Mouse (Mus musculus): ENCODE data around the gene Phf19. TPM values are rescaled to one million over a fixed set of nuclear protein-coding genes. Genes with fewer than 3 reads are reported as not detected.

Phf19 gene
- polyA plus RNA-seq, 1 experiment, result 3.7 TPM

DNA sequence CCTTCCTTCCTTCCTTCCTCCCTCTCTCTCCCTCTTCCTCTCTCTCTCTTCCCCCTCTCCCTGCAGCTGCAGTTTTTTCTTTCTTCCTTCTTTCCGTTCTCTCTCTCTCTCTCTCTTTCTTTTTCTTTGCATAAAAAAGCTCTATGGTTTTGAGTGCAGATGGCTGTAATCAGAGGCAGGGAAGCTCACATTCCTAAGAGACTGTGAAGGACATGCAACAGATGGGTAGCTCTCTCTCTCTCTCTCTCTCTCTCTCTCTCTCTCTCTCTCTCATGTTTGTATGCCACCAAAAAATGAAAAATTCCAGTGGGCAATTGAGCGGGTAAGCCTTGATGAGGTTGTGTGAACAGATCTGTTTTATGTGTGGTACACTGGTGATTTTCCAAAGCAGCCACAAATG, 29.6 kb downstream of the Phf19 start:
- H3K4me3 ChIP-seq (ENCODE audit: extremely low read depth, insufficient read depth, insufficient read length), result no peak overlapping the region
- WGBS, result 77% methylated on average over 2 of the region's 2 CpGs
- H3K4me1 ChIP-seq (ENCODE audit: control insufficient read depth, insufficient read depth, insufficient read length), result no peaks in the 10 kb centered on the region
- DNase-seq (ENCODE audit: low read depth in 1 of 2, low spot score in 2 of 2), result no peak
- TF ChIP-seq POLR2A (IDR thresholded peaks at IDR 0.05; ENCODE audit: low read depth, low read length) (no peak), CTCF (IDR thresholded peaks at IDR 0.05; ENCODE audit: extremely low read depth, insufficient read depth, insufficient read length, insufficient replicate concordance) (no peak)
- no peak overlapping the region for H3K27ac ChIP-seq (ENCODE audit: insufficient read depth, low read length)
- H3K36me3 ChIP-seq (ENCODE audit: control insufficient read depth, insufficient read depth, low read length), result no peaks in the 10 kb centered on the region
- H3K27me3 ChIP-seq (ENCODE audit: control insufficient read depth, insufficient read depth, low read length), result no peaks in the 10 kb centered on the region

DNA sequence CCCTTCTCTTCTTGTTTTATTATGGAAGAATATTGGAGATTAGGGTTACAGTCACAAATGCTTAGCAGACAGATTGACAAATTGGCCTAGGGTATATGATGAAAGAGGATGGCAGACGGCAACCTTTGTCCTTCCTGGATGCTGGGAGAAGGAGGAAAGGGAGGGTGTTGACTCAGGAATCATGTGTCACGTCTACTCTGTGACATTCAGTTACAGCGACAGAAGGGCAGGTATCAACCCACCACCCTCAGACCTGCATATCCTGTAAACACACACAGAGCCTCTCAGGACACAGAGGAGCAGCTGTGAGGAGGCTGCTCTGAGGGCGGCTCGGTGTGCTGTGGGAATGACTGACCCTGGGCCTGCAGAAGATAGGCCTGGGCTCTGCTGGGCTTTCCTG, 30.6 kb downstream of the Phf19 start:
- H3K27me3 ChIP-seq (ENCODE audit: control insufficient read depth, insufficient read depth, low read length), result no peaks in the 10 kb centered on the region
- no peak for TF ChIP-seq POLR2A (IDR thresholded peaks at IDR 0.05; ENCODE audit: low read depth, low read length)
- TF ChIP-seq CTCF (IDR thresholded peaks at IDR 0.05; ENCODE audit: extremely low read depth, insufficient read depth, insufficient read length, insufficient replicate concordance), result no peak
- no peak overlapping the region for H3K27ac ChIP-seq (ENCODE audit: insufficient read depth, low read length)
- H3K4me1 ChIP-seq (ENCODE audit: control insufficient read depth, insufficient read depth, insufficient read length), result no peaks in the 10 kb centered on the region
- H3K36me3 ChIP-seq (ENCODE audit: control insufficient read depth, insufficient read depth, low read length), result no peaks in the 10 kb centered on the region
- no peak overlapping the region for H3K4me3 ChIP-seq (ENCODE audit: extremely low read depth, insufficient read depth, insufficient read length)
- DNase-seq (ENCODE audit: low read depth in 1 of 2, low spot score in 2 of 2), result no peak
- WGBS, result 81% methylated on average over 5 of the region's 5 CpGs

DNA sequence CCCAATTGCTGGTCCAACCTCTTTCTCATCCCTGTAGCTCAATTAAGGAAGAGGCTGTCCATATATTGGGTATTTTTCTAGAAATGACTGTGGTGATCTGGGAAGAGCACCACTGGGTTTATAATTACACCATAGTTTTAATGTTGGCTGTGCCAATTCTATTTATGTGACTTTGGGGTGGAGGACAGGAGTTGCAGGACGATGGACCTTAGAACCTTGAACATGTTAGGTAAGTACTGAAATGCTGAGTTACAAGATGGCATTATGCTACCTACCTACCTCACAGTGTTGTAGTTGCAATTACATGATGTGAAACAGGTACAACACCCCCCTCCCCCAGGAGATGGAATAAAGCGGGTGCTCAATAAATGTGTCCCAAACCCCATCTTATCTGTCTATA, 31.1 kb downstream of the Phf19 start:
- no peak for TF ChIP-seq CTCF (IDR thresholded peaks at IDR 0.05; ENCODE audit: extremely low read depth, insufficient read depth, insufficient read length, insufficient replicate concordance)
- TF ChIP-seq POLR2A (IDR thresholded peaks at IDR 0.05; ENCODE audit: low read depth, low read length), result no peak
- no peaks in the 10 kb centered on the region for H3K4me1 ChIP-seq (ENCODE audit: control insufficient read depth, insufficient read depth, insufficient read length)
- H3K27me3 ChIP-seq (ENCODE audit: control insufficient read depth, insufficient read depth, low read length), result no peaks in the 10 kb centered on the region
- no peak overlapping the region for H3K4me3 ChIP-seq (ENCODE audit: extremely low read depth, insufficient read depth, insufficient read length)
- WGBS, result 90% methylated on average over 2 of the region's 2 CpGs
- H3K27ac ChIP-seq (ENCODE audit: insufficient read depth, low read length), result no peak overlapping the region
- no peaks in the 10 kb centered on the region for H3K36me3 ChIP-seq (ENCODE audit: control insufficient read depth, insufficient read depth, low read length)
- DNase-seq (ENCODE audit: low read depth in 1 of 2, low spot score in 2 of 2), result no peak

DNA sequence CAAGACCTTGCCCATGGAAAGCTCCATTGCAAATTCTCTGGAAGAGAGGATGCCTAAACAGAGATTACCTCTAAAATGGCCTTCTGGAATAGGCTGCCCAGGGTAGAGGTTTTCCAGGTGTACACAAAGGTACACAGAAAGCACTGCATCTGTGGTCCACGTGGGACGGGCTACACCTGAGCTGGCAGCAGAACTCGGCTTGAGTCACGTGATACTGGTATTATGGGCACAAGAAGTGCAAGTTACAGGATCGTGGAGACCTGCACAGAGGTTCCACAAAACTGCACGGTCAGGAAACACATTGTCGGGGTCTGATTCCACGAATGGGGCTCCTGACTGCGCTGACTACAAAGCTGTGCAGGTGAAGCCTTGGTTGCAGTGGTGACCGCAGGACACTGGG, 33.8 kb downstream of the Phf19 start:
- Histone ChIP-seq H3K4me3 (ENCODE audit: extremely low read depth, insufficient read depth, insufficient read length) (no peak overlapping the region), H3K36me3 (ENCODE audit: control insufficient read depth, insufficient read depth, low read length) (no peaks in the 10 kb centered on the region), H3K27ac (ENCODE audit: insufficient read depth, low read length) (no peak overlapping the region), H3K4me1 (ENCODE audit: control insufficient read depth, insufficient read depth, insufficient read length) (no peaks in the 10 kb centered on the region), H3K27me3 (ENCODE audit: control insufficient read depth, insufficient read depth, low read length) (peaks cover 2% of the 10 kb centered on the region; the same call in 1 of the 2 replicates)
- 80% methylated on average over 10 of the region's 10 CpGs for WGBS
- no peak for DNase-seq (ENCODE audit: low read depth in 1 of 2, low spot score in 2 of 2)
- TF ChIP-seq CTCF (IDR thresholded peaks at IDR 0.05; ENCODE audit: extremely low read depth, insufficient read depth, insufficient read length, insufficient replicate concordance), result no peak
- no peak for TF ChIP-seq POLR2A (IDR thresholded peaks at IDR 0.05; ENCODE audit: low read depth, low read length)

DNA sequence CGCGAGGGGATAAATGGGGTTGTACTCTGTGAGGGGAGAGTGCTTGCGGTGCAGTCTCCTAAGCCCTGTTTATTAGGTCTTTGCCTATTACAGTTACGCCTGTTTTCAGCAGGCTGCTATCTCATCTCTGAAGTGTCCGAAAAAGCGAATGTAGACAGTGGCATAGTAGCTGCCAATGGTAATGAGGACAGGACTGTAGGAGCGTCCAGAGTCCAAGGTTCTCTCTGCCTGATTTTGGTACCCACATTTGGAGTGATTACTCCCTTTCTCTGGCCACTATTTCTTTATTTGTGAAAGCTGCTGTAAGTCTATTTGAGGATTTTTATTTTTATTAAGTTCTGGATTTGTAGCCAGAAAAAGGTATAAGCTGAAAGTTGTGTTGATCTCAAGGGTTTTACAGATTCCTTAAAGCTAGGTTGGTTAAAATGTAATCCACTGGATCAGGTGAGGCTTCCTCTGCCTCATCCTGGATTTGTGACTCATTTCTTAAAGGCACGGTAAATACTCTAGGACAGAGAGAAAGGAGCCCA, 38.9 kb downstream of the Phf19 start, which contains the start of gene Psmd5:
Psmd5 (minus strand) TSS at position 153 of the 530 bp plus-strand sequence.
- H3K36me3 ChIP-seq (ENCODE audit: control insufficient read depth, insufficient read depth, low read length), result no peaks in the 10 kb centered on the region
- peaks cover 2% of the 10 kb centered on the region; the same call in 1 of the 2 replicates for H3K27me3 ChIP-seq (ENCODE audit: control insufficient read depth, insufficient read depth, low read length)
- TF ChIP-seq POLR2A (IDR thresholded peaks at IDR 0.05; ENCODE audit: low read depth, low read length) (no peak), CTCF (IDR thresholded peaks at IDR 0.05; ENCODE audit: extremely low read depth, insufficient read depth, insufficient read length, insufficient replicate concordance) (no peak)
- H3K27ac ChIP-seq (ENCODE audit: insufficient read depth, low read length), result no peak within 1 kb of the TSS
- DNase-seq (ENCODE audit: low read depth in 1 of 2, low spot score in 2 of 2), result no peak
- no peak within 1 kb of the TSS for H3K4me3 ChIP-seq (ENCODE audit: extremely low read depth, insufficient read depth, insufficient read length)
- WGBS, result 52% methylated on average over 8 of the region's 8 CpGs
- no peaks in the 10 kb centered on the region; the same call in 1 of the 2 replicates for H3K4me1 ChIP-seq (ENCODE audit: control insufficient read depth, insufficient read depth, insufficient read length)

DNA sequence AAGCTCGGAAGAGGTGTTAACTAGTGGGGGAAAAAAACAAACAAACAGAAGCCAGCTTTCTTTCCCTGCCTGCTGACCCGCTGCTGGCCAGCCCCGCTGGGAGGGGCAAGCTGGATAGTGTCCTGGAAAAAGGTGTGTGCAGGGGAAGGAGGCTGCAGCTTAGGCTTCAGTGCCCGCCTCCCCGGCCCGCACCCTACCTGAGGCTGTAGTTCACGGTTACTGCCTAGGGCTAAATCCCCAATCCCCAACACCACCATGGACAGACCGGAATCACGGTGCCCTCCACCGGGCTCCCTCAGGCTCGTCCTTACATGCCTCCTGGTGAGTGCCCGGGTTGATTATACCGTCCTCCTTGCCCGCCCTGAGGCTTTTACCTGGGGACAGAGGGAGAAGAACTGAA, 39.6 kb downstream of the Phf19 start, which contains the start of gene Cutal:
Cutal (plus strand) TSS at position 126 of the 400 bp plus-strand sequence.
- H3K27me3 ChIP-seq (ENCODE audit: control insufficient read depth, insufficient read depth, low read length), result peaks cover 2% of the 10 kb centered on the region; the same call in 1 of the 2 replicates
- H3K27ac ChIP-seq (ENCODE audit: insufficient read depth, low read length), result no peak within 1 kb of the TSS
- H3K4me1 ChIP-seq (ENCODE audit: control insufficient read depth, insufficient read depth, insufficient read length), result no peaks in the 10 kb centered on the region; the same call in 1 of the 2 replicates
- no peak within 1 kb of the TSS for H3K4me3 ChIP-seq (ENCODE audit: extremely low read depth, insufficient read depth, insufficient read length)
- no peaks in the 10 kb centered on the region for H3K36me3 ChIP-seq (ENCODE audit: control insufficient read depth, insufficient read depth, low read length)
- 43% methylated on average over 14 of the region's 14 CpGs for WGBS
- no peak for DNase-seq (ENCODE audit: low read depth in 1 of 2, low spot score in 2 of 2)
- no peak for TF ChIP-seq CTCF (IDR thresholded peaks at IDR 0.05; ENCODE audit: extremely low read depth, insufficient read depth, insufficient read length, insufficient replicate concordance)
- no peak for TF ChIP-seq POLR2A (IDR thresholded peaks at IDR 0.05; ENCODE audit: low read depth, low read length)

Measured in spleen, adult 2 months (tissue).